Mouse (Mus musculus): Measurements from ENCODE around the gene Hamp2. TPM values are rescaled to one million over a fixed set of nuclear protein-coding genes. Genes with fewer than 3 reads are reported as not detected.
A peak's percentile ranks its signal among the peaks of the same experiment; 100 is the strongest.
"Not testable (repeated sequence)": the region's sequence is repeated elsewhere in the genome, so short reads cannot be mapped to it uniquely, and the experiment has no call there.

Hamp2 gene
- polyA plus RNA-seq, 1 experiment from 2014 or later: not detected

GRCm38 (mm10) chr7:30954971-30955520 is 30.6 kb upstream of the Hamp2 start:
- ATAC-seq (ENCODE audit: low FRiP score, low TSS enrichment): no peak
- no peak overlapping the region for H3K27ac ChIP-seq (ENCODE audit: low read length)
- H3K9me3 ChIP-seq (ENCODE audit: low read length): no peaks in the 10 kb centered on the region
- H3K27me3 ChIP-seq (ENCODE audit: insufficient read depth, low read length): no peaks in the 10 kb centered on the region
- peaks cover 22% of the 10 kb centered on the region for H3K4me1 ChIP-seq (ENCODE audit: insufficient read depth, low read length)
- WGBS: 82% methylated on average over 12 of the region's 12 CpGs
- peaks cover 50% of the 10 kb centered on the region for H3K36me3 ChIP-seq (ENCODE audit: insufficient read depth, low read length)
- peak overlapping the region; percentile 84 for H3K4me2 ChIP-seq (replicated peaks; ENCODE audit: low read depth, low read length)
- H3K9ac ChIP-seq (replicated peaks; ENCODE audit: low read length): peak overlapping the region; percentile 93; the same call in 1 of the 2 replicates
- H3K4me3 ChIP-seq (ENCODE audit: low read length): peak overlapping the region; percentile 74

GRCm38 (mm10) chr7:30954036-30954435 is 29.6 kb upstream of the Hamp2 start:
- no peak for ATAC-seq (ENCODE audit: low FRiP score, low TSS enrichment)
- WGBS: 90% methylated on average over 3 of the region's 3 CpGs
- H3K36me3 ChIP-seq (ENCODE audit: insufficient read depth, low read length): peaks cover 54% of the 10 kb centered on the region

GRCm38 (mm10) chr7:30953459-30953858 is 29.0 kb upstream of the Hamp2 start:
- WGBS: 79% methylated on average over 6 of the region's 6 CpGs
- Histone ChIP-seq H3K4me3 (ENCODE audit: low read length) (no peak overlapping the region), H3K27me3 (ENCODE audit: insufficient read depth, low read length) (no peaks in the 10 kb centered on the region), H3K4me2 (replicated peaks; ENCODE audit: low read depth, low read length) (no peak overlapping the region), H3K9ac (replicated peaks; ENCODE audit: low read length) (no peak overlapping the region), H3K9me3 (ENCODE audit: low read length) (no peaks in the 10 kb centered on the region), H3K27ac (ENCODE audit: low read length) (no peak overlapping the region), H3K4me1 (ENCODE audit: insufficient read depth, low read length) (peaks cover 18% of the 10 kb centered on the region), H3K36me3 (ENCODE audit: insufficient read depth, low read length) (peaks cover 52% of the 10 kb centered on the region)
- ATAC-seq (ENCODE audit: low FRiP score, low TSS enrichment): no peak

More at GRCm38 (mm10) chr7:30954036-30954435, 29.6 kb upstream of the Hamp2 start:
- H3K4me2 ChIP-seq (replicated peaks; ENCODE audit: low read depth, low read length): no peak overlapping the region
- no peaks in the 10 kb centered on the region for H3K27me3 ChIP-seq (ENCODE audit: insufficient read depth, low read length)
- peaks cover 22% of the 10 kb centered on the region for H3K4me1 ChIP-seq (ENCODE audit: insufficient read depth, low read length)
- no peaks in the 10 kb centered on the region for H3K9me3 ChIP-seq (ENCODE audit: low read length)
- H3K27ac ChIP-seq (ENCODE audit: low read length): no peak overlapping the region
- H3K4me3 ChIP-seq (ENCODE audit: low read length): no peak overlapping the region
- no peak overlapping the region for H3K9ac ChIP-seq (replicated peaks; ENCODE audit: low read length)

- 94% methylated on average over 16 of the region's 16 CpGs for WGBS
- no peak for ATAC-seq (ENCODE audit: low FRiP score, low TSS enrichment)
- Histone ChIP-seq H3K4me3 (ENCODE audit: low read length) (no peak overlapping the region), H3K9ac (replicated peaks; ENCODE audit: low read length) (no peak overlapping the region), H3K4me2 (replicated peaks; ENCODE audit: low read depth, low read length) (no peak overlapping the region), H3K36me3 (ENCODE audit: insufficient read depth, low read length) (peaks cover 50% of the 10 kb centered on the region), H3K27ac (ENCODE audit: low read length) (no peak overlapping the region), H3K27me3 (ENCODE audit: insufficient read depth, low read length) (no peaks in the 10 kb centered on the region), H3K9me3 (ENCODE audit: low read length) (no peaks in the 10 kb centered on the region), H3K4me1 (ENCODE audit: insufficient read depth, low read length) (peaks cover 10% of the 10 kb centered on the region)
These were observed 28.2 kb upstream of the Hamp2 start for GRCm38 (mm10) chr7:30952441-30953265.

GRCm38 (mm10) chr7:30949902-30950301 is 25.4 kb upstream of the Hamp2 start:
- peaks cover 55% of the 10 kb centered on the region for H3K36me3 ChIP-seq (ENCODE audit: insufficient read depth, low read length)
- H3K4me1 ChIP-seq (ENCODE audit: insufficient read depth, low read length); H3K4me2 ChIP-seq (replicated peaks; ENCODE audit: low read depth, low read length); H3K4me3 ChIP-seq (ENCODE audit: low read length); H3K27me3 ChIP-seq (ENCODE audit: insufficient read depth, low read length); ATAC-seq (ENCODE audit: low FRiP score, low TSS enrichment); H3K9me3 ChIP-seq (ENCODE audit: low read length); H3K27ac ChIP-seq (ENCODE audit: low read length); H3K9ac ChIP-seq (replicated peaks; ENCODE audit: low read length): not testable (repeated sequence)
- WGBS: 79% methylated on average over 3 of the region's 3 CpGs

- no peak overlapping the region for H3K4me3 ChIP-seq (ENCODE audit: low read length)
- H3K9ac ChIP-seq (replicated peaks; ENCODE audit: low read length): no peak overlapping the region
- no peak overlapping the region for H3K4me2 ChIP-seq (replicated peaks; ENCODE audit: low read depth, low read length)
- no peaks in the 10 kb centered on the region for H3K27me3 ChIP-seq (ENCODE audit: insufficient read depth, low read length)
- 94% methylated on average over 7 of the region's 7 CpGs for WGBS
- no peaks in the 10 kb centered on the region for H3K9me3 ChIP-seq (ENCODE audit: low read length)
- H3K4me1 ChIP-seq (ENCODE audit: insufficient read depth, low read length): no peaks in the 10 kb centered on the region
- ATAC-seq (ENCODE audit: low FRiP score, low TSS enrichment): no peak
- H3K36me3 ChIP-seq (ENCODE audit: insufficient read depth, low read length): peaks cover 26% of the 10 kb centered on the region
- H3K27ac ChIP-seq (ENCODE audit: low read length): no peak overlapping the region
These were observed 21.4 kb upstream of the Hamp2 start for GRCm38 (mm10) chr7:30945876-30946275.

- not testable (repeated sequence) for ATAC-seq (ENCODE audit: low FRiP score, low TSS enrichment)
- whole genome bisulfite sequencing: 87% methylated on average over 7 of the region's 7 CpGs
These were observed 21.0 kb upstream of the Hamp2 start for GRCm38 (mm10) chr7:30945466-30945865.

GRCm38 (mm10) chr7:30944706-30945105 is 20.2 kb upstream of the Hamp2 start:
- peaks cover 15% of the 10 kb centered on the region for H3K36me3 ChIP-seq (ENCODE audit: insufficient read depth, low read length)
- not testable (repeated sequence) for H3K9me3 ChIP-seq (ENCODE audit: low read length); H3K4me2 ChIP-seq (replicated peaks; ENCODE audit: low read depth, low read length); H3K27ac ChIP-seq (ENCODE audit: low read length); H3K9ac ChIP-seq (replicated peaks; ENCODE audit: low read length); H3K27me3 ChIP-seq (ENCODE audit: insufficient read depth, low read length); H3K4me3 ChIP-seq (ENCODE audit: low read length); H3K4me1 ChIP-seq (ENCODE audit: insufficient read depth, low read length); ATAC-seq (ENCODE audit: low FRiP score, low TSS enrichment)
- 67% methylated on average over 2 of the region's 2 CpGs for WGBS

More at GRCm38 (mm10) chr7:30945466-30945865, 21.0 kb upstream of the Hamp2 start:
- H3K4me1 ChIP-seq (ENCODE audit: insufficient read depth, low read length); H3K4me2 ChIP-seq (replicated peaks; ENCODE audit: low read depth, low read length); H3K9me3 ChIP-seq (ENCODE audit: low read length); H3K4me3 ChIP-seq (ENCODE audit: low read length); H3K9ac ChIP-seq (replicated peaks; ENCODE audit: low read length); H3K27me3 ChIP-seq (ENCODE audit: insufficient read depth, low read length); H3K27ac ChIP-seq (ENCODE audit: low read length): not testable (repeated sequence)
- H3K36me3 ChIP-seq (ENCODE audit: insufficient read depth, low read length): peaks cover 22% of the 10 kb centered on the region

GRCm38 (mm10) chr7:30943909-30944635 is 19.6 kb upstream of the Hamp2 start, which contains the start of gene Hamp:
Gene Hamp (minus strand): TSS chr7:30944032.
- no peaks in the 10 kb centered on the region for H3K9me3 ChIP-seq (ENCODE audit: low read length)
- H3K27me3 ChIP-seq (ENCODE audit: insufficient read depth, low read length): no peaks in the 10 kb centered on the region
- H3K4me3 ChIP-seq (ENCODE audit: low read length): no peak within 1 kb of the TSS
- no peak for ATAC-seq (ENCODE audit: low FRiP score, low TSS enrichment)
- no peak within 1 kb of the TSS for H3K4me2 ChIP-seq (replicated peaks; ENCODE audit: low read depth, low read length)
- 71% methylated on average over 9 of the region's 9 CpGs for WGBS
- no peak within 1 kb of the TSS for H3K9ac ChIP-seq (replicated peaks; ENCODE audit: low read length)
- H3K27ac ChIP-seq (ENCODE audit: low read length): no peak within 1 kb of the TSS
- peaks cover 10% of the 10 kb centered on the region for H3K36me3 ChIP-seq (ENCODE audit: insufficient read depth, low read length)
- H3K4me1 ChIP-seq (ENCODE audit: insufficient read depth, low read length): no peaks in the 10 kb centered on the region

All from kidney, embryonic 16.5 days (tissue).